Mouse (Mus musculus) stomach, postnatal 0 days (tissue): ENCODE measurements around the gene Trim75.

Experiments
- CTCF ChIP-seq: IDR thresholded peaks from 2 replicates; pipeline ENCODE4 v1.5.1; 2016; ENCODE audit warnings: antibody characterized with exemption, low read depth, mild to moderate bottlenecking, moderate library complexity
- EP300 ChIP-seq: optimal IDR thresholded peaks from 2 replicates; pipeline ENCODE3; 2016; ENCODE audit warnings: antibody characterized with exemption

DNA sequence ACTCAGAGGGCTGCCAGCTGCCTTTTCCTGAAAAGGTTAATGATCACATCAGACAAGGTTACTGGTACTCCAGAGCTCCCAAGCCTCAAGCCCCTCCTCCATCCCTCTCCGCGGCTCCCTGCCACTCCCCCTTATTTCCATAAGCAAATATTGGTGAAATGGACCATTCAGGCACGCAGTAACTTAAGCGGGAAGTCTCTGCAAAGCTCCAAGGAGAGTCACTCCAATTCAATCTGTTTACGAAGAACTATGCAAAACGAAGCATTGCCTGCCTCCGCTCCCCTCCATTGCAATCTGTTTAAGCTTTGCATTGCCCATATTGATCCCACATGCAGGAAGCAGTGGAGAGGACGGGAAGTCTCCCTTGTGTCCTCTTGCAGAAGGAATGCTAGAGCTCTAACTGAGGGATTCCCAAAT lies 49.5 kb upstream of the Trim75 start, which contains the start of gene Apela:
- TF ChIP-seq CTCF (no peak), EP300 (no peak)
